Mouse (Mus musculus): ENCODE results near the gene Mef2b. TPM values are rescaled to one million over a fixed set of nuclear protein-coding genes. Genes with fewer than 3 reads are reported as not detected.

The Mef2b gene
- total RNA-seq, 2 experiments from 2014 or later, result not detected

GRCm38 (mm10) chr8:70171240-70171639 is 31.7 kb downstream of the Mef2b start:
- DNase-seq (ENCODE audit: low spot score in 2 of 2), result no peak
- intact Hi-C loops (cut with DNase I), result no loop called here

- intact Hi-C loops (cut with DNase I), result no loop called here
- peak; percentile 94 to 95 for DNase-seq (ENCODE audit: low spot score in 2 of 2)
Measured at GRCm38 (mm10) chr8:70172043-70172681, 32.7 kb downstream of the Mef2b start, which contains the start of gene Tmem161a. Gene Tmem161a, plus strand, starts transcription at chr8:70172356.

- no peak for DNase-seq (ENCODE audit: low spot score in 2 of 2)
- intact Hi-C loops (cut with DNase I), result no loop called here
Measured at GRCm38 (mm10) chr8:70173320-70173719, 33.8 kb downstream of the Mef2b start.

- no peak for DNase-seq (ENCODE audit: low spot score in 2 of 2)
- intact Hi-C loops (cut with DNase I), result no loop called here
Measured at GRCm38 (mm10) chr8:70174079-70174478, 34.6 kb downstream of the Mef2b start.

GRCm38 (mm10) chr8:70178231-70178630 is 38.7 kb downstream of the Mef2b start:
- intact Hi-C loops (cut with DNase I), result no loop called here
- DNase-seq (ENCODE audit: low spot score in 2 of 2), result no peak

- DNase-seq (ENCODE audit: low spot score in 2 of 2), result no peak
- intact Hi-C loops (cut with DNase I), result no loop called here
Measured at GRCm38 (mm10) chr8:70179082-70179481, 39.6 kb downstream of the Mef2b start.

GRCm38 (mm10) chr8:70181212-70181902 is 41.8 kb downstream of the Mef2b start:
- intact Hi-C loops (cut with DNase I), result no loop called here
- no peak for DNase-seq (ENCODE audit: low spot score in 2 of 2)

- intact Hi-C loops (cut with DNase I), result no loop called here
- no peak for DNase-seq (ENCODE audit: low spot score in 2 of 2)
Measured at GRCm38 (mm10) chr8:70181903-70182252, 42.4 kb downstream of the Mef2b start.

- no peak for DNase-seq (ENCODE audit: low spot score in 2 of 2)
- intact Hi-C loops (cut with DNase I), result no loop called here
Measured at GRCm38 (mm10) chr8:70183194-70183593, 43.7 kb downstream of the Mef2b start.

GRCm38 (mm10) chr8:70188707-70189106 is 49.2 kb downstream of the Mef2b start:
- no peak for DNase-seq (ENCODE audit: low spot score in 2 of 2)
- intact Hi-C loops (cut with DNase I), result no loop called here

GRCm38 (mm10) chr8:70193238-70193637 is 53.7 kb downstream of the Mef2b start:
- DNase-seq (ENCODE audit: low spot score in 2 of 2), result no peak

GRCm38 (mm10) chr8:70194191-70194590 is 54.7 kb downstream of the Mef2b start:
- DNase-seq (ENCODE audit: low spot score in 2 of 2), result no peak
- intact Hi-C loops (cut with DNase I), result no loop called here

More at GRCm38 (mm10) chr8:70193238-70193637, 53.7 kb downstream of the Mef2b start:
- intact Hi-C loops (cut with DNase I), result no loop called here

- DNase-seq (ENCODE audit: low spot score in 2 of 2), result no peak
- intact Hi-C loops (cut with DNase I), result no loop called here
Measured at GRCm38 (mm10) chr8:70195762-70196161, 56.3 kb downstream of the Mef2b start.

- intact Hi-C loops (cut with DNase I), result no loop called here
- no peak for DNase-seq (ENCODE audit: low spot score in 2 of 2)
Measured at GRCm38 (mm10) chr8:70197603-70198002, 58.1 kb downstream of the Mef2b start.

GRCm38 (mm10) chr8:70200098-70200681 is 60.7 kb downstream of the Mef2b start:
- peak; percentile 46 to 84 for DNase-seq (ENCODE audit: low spot score in 2 of 2)
- intact Hi-C loops (cut with DNase I), result no loop called here

GRCm38 (mm10) chr8:70201417-70201816 is 61.9 kb downstream of the Mef2b start:
- intact Hi-C loops (cut with DNase I), result no loop called here
- DNase-seq (ENCODE audit: low spot score in 2 of 2), result no peak

- DNase-seq (ENCODE audit: low spot score in 2 of 2), result no peak
- intact Hi-C loops (cut with DNase I), result no loop called here
Measured at GRCm38 (mm10) chr8:70203072-70203471, 63.6 kb downstream of the Mef2b start.

- no peak for DNase-seq (ENCODE audit: low spot score in 2 of 2)
- intact Hi-C loops (cut with DNase I), result no loop called here
Measured at GRCm38 (mm10) chr8:70204757-70205156, 65.2 kb downstream of the Mef2b start.

- intact Hi-C loops (cut with DNase I), result no loop called here
- no peak for DNase-seq (ENCODE audit: low spot score in 2 of 2)
Measured at GRCm38 (mm10) chr8:70208130-70208529, 68.6 kb downstream of the Mef2b start.

GRCm38 (mm10) chr8:70210538-70210937 is 71.0 kb downstream of the Mef2b start:
- intact Hi-C loops (cut with DNase I), result no loop called here
- DNase-seq (ENCODE audit: low spot score in 2 of 2), result peak; percentile 46 to 65

GRCm38 (mm10) chr8:70211275-70211674 is 71.8 kb downstream of the Mef2b start:
- DNase-seq (ENCODE audit: low spot score in 2 of 2), result no peak
- intact Hi-C loops (cut with DNase I), result no loop called here

Measured in left cerebral cortex, postnatal 14 days (tissue).